Mouse (Mus musculus) right cerebral cortex, postnatal 10 days (tissue): ENCODE data around the gene Elfn2.

Experiments used
- DNase-seq, 2 experiments: peaks; one replicate each; pipeline ENCODE4 v3.0.0; 2021; ENCODE audit warnings: low spot score in 2 of 2

Elfn2 gene

GRCm38 (mm10) chr15:78681781-78682180 is 36.8 kb downstream of the Elfn2 start:
- no peak for DNase-seq

- no peak for DNase-seq
Measured at GRCm38 (mm10) chr15:78681301-78681700, 37.3 kb downstream of the Elfn2 start.

GRCm38 (mm10) chr15:78680291-78680690 is 38.3 kb downstream of the Elfn2 start:
- no peak for DNase-seq

- no peak for DNase-seq
Measured at GRCm38 (mm10) chr15:78677708-78678107, 40.9 kb downstream of the Elfn2 start.

- DNase-seq = peak in 1 of 2 experiments; percentile 64
Measured at GRCm38 (mm10) chr15:78677015-78677414, 41.6 kb downstream of the Elfn2 start.

- no peak for DNase-seq
Measured at GRCm38 (mm10) chr15:78674912-78675412, 43.6 kb downstream of the Elfn2 start.

GRCm38 (mm10) chr15:78673436-78673835 is 45.1 kb downstream of the Elfn2 start:
- DNase-seq = no peak

- peak; percentile 82 to 87 for DNase-seq
Measured at GRCm38 (mm10) chr15:78670341-78670740, 48.2 kb downstream of the Elfn2 start.

- DNase-seq = peak in 1 of 2 experiments; percentile 56
Measured at GRCm38 (mm10) chr15:78669221-78669871, 49.2 kb downstream of the Elfn2 start.

GRCm38 (mm10) chr15:78664268-78664667 is 54.3 kb downstream of the Elfn2 start:
- no peak for DNase-seq

- DNase-seq = no peak
Measured at GRCm38 (mm10) chr15:78651169-78651568, 67.4 kb downstream of the Elfn2 start.

GRCm38 (mm10) chr15:78647746-78648145 is 70.8 kb downstream of the Elfn2 start:
- no peak for DNase-seq

GRCm38 (mm10) chr15:78644606-78645005 is 74.0 kb downstream of the Elfn2 start:
- DNase-seq = peak in 1 of 2 experiments; percentile 60

GRCm38 (mm10) chr15:78643633-78644032 is 74.9 kb downstream of the Elfn2 start:
- DNase-seq = no peak

GRCm38 (mm10) chr15:78635231-78635630 is 83.3 kb downstream of the Elfn2 start:
- DNase-seq = peak; percentile 67 to 70

- DNase-seq = peak; percentile 80 to 91
Measured at GRCm38 (mm10) chr15:78634095-78634737, 84.4 kb downstream of the Elfn2 start.

GRCm38 (mm10) chr15:78633413-78633812 is 85.2 kb downstream of the Elfn2 start:
- DNase-seq = peak in 1 of 2 experiments; percentile 60

GRCm38 (mm10) chr15:78632387-78632786 is 86.2 kb downstream of the Elfn2 start:
- no peak for DNase-seq

- DNase-seq = no peak
Measured at GRCm38 (mm10) chr15:78626285-78626684, 92.3 kb downstream of the Elfn2 start.

GRCm38 (mm10) chr15:78624961-78625360 is 93.6 kb downstream of the Elfn2 start:
- no peak for DNase-seq

GRCm38 (mm10) chr15:78624431-78624950 is 94.1 kb downstream of the Elfn2 start:
- DNase-seq = peak; percentile 71 to 73

- DNase-seq = peak; percentile 79 to 85
Measured at GRCm38 (mm10) chr15:78623426-78623825, 95.1 kb downstream of the Elfn2 start.
